Mouse (Mus musculus) heart, postnatal 0 days (tissue): ENCODE results near the gene Ppm1m. TPM values are rescaled to one million over a fixed set of nuclear protein-coding genes. Genes with fewer than 3 reads are reported as not detected.

Experiments
- ATAC-seq: fragments of 200-750 bp; cut with Nextera tagmentation; 2 replicates; pipeline ENCODE4 v1.8.0; 2017; ENCODE audit warnings: low read depth, moderate number of reproducible peaks, moderate library complexity; ENCODE audit not compliant: insufficient read depth
- DNase-seq: peaks from one replicate; pipeline ENCODE4 v3.0.0-alpha.2; 2016; ENCODE audit warnings: low spot score
- H3K27ac ChIP-seq: fragments of 300-500 bp; sonication (generic); 2 replicates; pipeline ENCODE4 v1.5.1; 2014; ENCODE audit warnings: low read depth, mild to moderate bottlenecking
- H3K27me3 ChIP-seq: fragments of 300-500 bp; sonication (generic); 2 replicates; pipeline ENCODE4 v1.6.1; 2014; ENCODE audit warnings: low read length, mixed read lengths; ENCODE audit not compliant: control insufficient read depth, insufficient read depth
- H3K36me3 ChIP-seq: fragments of 300-500 bp; sonication (generic); replicated peaks from 2 replicates; pipeline ENCODE4 v1.6.1; 2014; ENCODE audit warnings: low read length, mixed read lengths; ENCODE audit not compliant: control insufficient read depth, insufficient read depth
- H3K4me1 ChIP-seq: fragments of 300-500 bp; sonication (generic); 2 replicates; pipeline ENCODE4 v1.6.1; 2014; ENCODE audit warnings: antibody characterized with exemption; ENCODE audit not compliant: control insufficient read depth, insufficient read depth
- H3K4me2 ChIP-seq: fragments of 300-500 bp; sonication (generic); 2 replicates; pipeline ENCODE4 v1.6.1; 2014; ENCODE audit warnings: low read depth, mild to moderate bottlenecking, low read length, moderate library complexity
- H3K4me3 ChIP-seq: fragments of 300-500 bp; sonication (generic); 2 replicates; pipeline ENCODE4 v1.5.1; 2014; ENCODE audit warnings: low read depth, low read length
- H3K9ac ChIP-seq: fragments of 300-500 bp; sonication (generic); replicated peaks from 2 replicates; pipeline ENCODE4 v1.6.1; 2014; ENCODE audit warnings: low read depth, low read length, mixed read lengths
- H3K9me3 ChIP-seq: fragments of 300-500 bp; sonication (generic); replicated peaks from 2 replicates; pipeline ENCODE4 v1.6.1; 2016; ENCODE audit warnings: low read length; ENCODE audit not compliant: control insufficient read depth
- CTCF ChIP-seq: IDR thresholded peaks from 2 replicates; pipeline ENCODE4 v1.5.1; 2016; ENCODE audit warnings: antibody characterized with exemption, control low read depth, low read depth
- EP300 ChIP-seq: IDR thresholded peaks from 2 replicates; pipeline ENCODE4 v1.6.1; 2016; ENCODE audit warnings: antibody characterized with exemption, low read depth
- WGBS: fragments of 180-500 bp; shearing (Covaris S2); extraction: QIAGEN DNeasy Blood & Tissue Kit; methylation state at CpG from one replicate; pipeline ENCODE4 v1.1.7; 2014; 5-methylcytosine and 5-hydroxymethylcytosine counted together
- polyA plus RNA-seq: library from polyadenylated mRNA; unstranded; fragments of >200 nt; fragmentation: Nextera tagmentation; extraction: Ambion mirVana; gene quantifications from 2 replicates; pipeline ENCODE4 v1.2.1, GENCODE M21; 2015
- total RNA-seq: library from RNA; depleted of rRNA; stranded (reverse); fragments of >200 nt; gene quantifications from 2 replicates; pipeline ENCODE4 v1.2.3, GENCODE M21; 2014; ENCODE audit warnings: low replicate concordance

The Ppm1m gene
- total and polyA plus RNA-seq, 2 experiments from 2014 or later: 13.1 to 22.8 TPM

GRCm38 (mm10) chr9:106202819-106203636, 3.5 kb upstream of the Ppm1m start, which contains the start of gene Twf2:
Gene Twf2 (plus strand): TSS chr9:106203108.
- H3K4me2 ChIP-seq: peak within 1 kb of the TSS; percentile 73
- ATAC-seq (peak; percentile 84), DNase-seq (peak; percentile 86)
- no peak for TF ChIP-seq EP300
- H3K9me3 ChIP-seq: no peaks in the 10 kb centered on the region
- peak within 1 kb of the TSS; percentile 73 for H3K27ac ChIP-seq
- peak within 1 kb of the TSS; percentile 61 for H3K4me3 ChIP-seq
- H3K9ac ChIP-seq: peak within 1 kb of the TSS; percentile 69
- WGBS: 1% methylated on average over 55 of the region's 61 CpGs
- H3K4me1 ChIP-seq: peaks cover 51% of the 10 kb centered on the region
- H3K27me3 ChIP-seq: no peaks in the 10 kb centered on the region
- H3K36me3 ChIP-seq: no peaks in the 10 kb centered on the region

- ATAC-seq: no peak
- TF ChIP-seq CTCF: no peak
- no peak for TF ChIP-seq EP300
- Histone ChIP-seq H3K9ac (no peak overlapping the region), H3K9me3 (no peaks in the 10 kb centered on the region), H3K36me3 (no peaks in the 10 kb centered on the region), H3K27me3 (no peaks in the 10 kb centered on the region), H3K27ac (no peak overlapping the region), H3K4me1 (peaks cover 41% of the 10 kb centered on the region), H3K4me3 (no peak overlapping the region), H3K4me2 (peak overlapping the region; percentile 73)
- DNase-seq: no peak
- 85% methylated on average over 3 of the region's 3 CpGs for WGBS
Measured at GRCm38 (mm10) chr9:106201895-106202294, 2.3 kb upstream of the Ppm1m start.

- H3K9ac ChIP-seq: peak overlapping the region; percentile 55
- no peaks in the 10 kb centered on the region for H3K9me3 ChIP-seq
- H3K4me3 ChIP-seq: peak overlapping the region; percentile 61
- peak; percentile 56 for ATAC-seq
- 0 out of 2 replicates have a peak, but pooled peaks cover 12% of the 10 kb centered on the region for H3K36me3 ChIP-seq
- no peaks in the 10 kb centered on the region for H3K27me3 ChIP-seq
- peak overlapping the region; percentile 4; the same call in 1 of the 2 replicates for H3K27ac ChIP-seq
- TF ChIP-seq EP300 (no peak), CTCF (no peak)
- H3K4me2 ChIP-seq: peak overlapping the region; percentile 61
- H3K4me1 ChIP-seq: peaks cover 16% of the 10 kb centered on the region
- DNase-seq: peak; percentile 72
- under 1% methylated on average over 41 of the region's 51 CpGs for WGBS
Measured at GRCm38 (mm10) chr9:106198962-106199458, 536 bp downstream of the Ppm1m start.

- H3K36me3 ChIP-seq: 0 out of 2 replicates have a peak, but pooled peaks cover 13% of the 10 kb centered on the region
- H3K4me1 ChIP-seq: 0 out of 2 replicates have a peak, but pooled peaks cover 8% of the 10 kb centered on the region
- no peak for TF ChIP-seq EP300
- TF ChIP-seq CTCF: no peak
- no peaks in the 10 kb centered on the region for H3K9me3 ChIP-seq
- H3K9ac ChIP-seq: no peak overlapping the region
- ATAC-seq (no peak), DNase-seq (no peak)
- WGBS: 93% methylated on average over 9 of the region's 9 CpGs
- no peaks in the 10 kb centered on the region for H3K27me3 ChIP-seq
- H3K4me2 ChIP-seq: no peak overlapping the region
- no peak overlapping the region for H3K27ac ChIP-seq
- H3K4me3 ChIP-seq: no peak overlapping the region
Measured at GRCm38 (mm10) chr9:106197732-106198131, 1.8 kb downstream of the Ppm1m start.

- no peak overlapping the region for H3K27ac ChIP-seq
- 84% methylated on average over 3 of the region's 3 CpGs for WGBS
- ATAC-seq (no peak), DNase-seq (no peak)
- H3K9ac ChIP-seq: no peak overlapping the region
- TF ChIP-seq EP300 (no peak), CTCF (no peak)
- no peaks in the 10 kb centered on the region for H3K27me3 ChIP-seq
- H3K9me3 ChIP-seq: no peaks in the 10 kb centered on the region
- H3K36me3 ChIP-seq: peaks cover 18% of the 10 kb centered on the region; the same call in 1 of the 2 replicates
- no peak overlapping the region for H3K4me3 ChIP-seq
- no peak overlapping the region for H3K4me2 ChIP-seq
- H3K4me1 ChIP-seq: 0 out of 2 replicates have a peak, but pooled peaks cover 8% of the 10 kb centered on the region
Measured at GRCm38 (mm10) chr9:106197081-106197713, 2.3 kb downstream of the Ppm1m start.
